Mouse (Mus musculus) liver, embryonic 16.5 days (tissue): ENCODE results near the gene Fam160b1. TPM values are rescaled to one million over a fixed set of nuclear protein-coding genes. Genes with fewer than 3 reads are reported as not detected.
A peak's percentile ranks its signal among the peaks of the same experiment; 100 is the strongest.

ENCODE experiments used
- ATAC-seq: fragments of 200-750 bp; cut with Nextera tagmentation; 2 replicates; pipeline ENCODE4 v1.8.0; 2017; ENCODE audit warnings: low read depth, mild to moderate bottlenecking, moderate number of reproducible peaks, moderate library complexity
- H3K27ac ChIP-seq: fragments of 300-500 bp; sonication (generic); 2 replicates; pipeline ENCODE4 v1.5.1; 2014; ENCODE audit warnings: mild to moderate bottlenecking, low read length
- H3K27me3 ChIP-seq: fragments of 300-500 bp; sonication (generic); 2 replicates; pipeline ENCODE4 v1.6.1; 2014; ENCODE audit warnings: low read depth, low read length, mixed read lengths; ENCODE audit not compliant: control insufficient read depth, insufficient read depth
- H3K36me3 ChIP-seq: fragments of 300-500 bp; sonication (generic); 2 replicates; pipeline ENCODE4 v1.6.1; 2014; ENCODE audit warnings: mild to moderate bottlenecking; ENCODE audit not compliant: control insufficient read depth, insufficient read depth
- H3K4me1 ChIP-seq: fragments of 300-500 bp; sonication (generic); 2 replicates; pipeline ENCODE4 v1.6.1; 2014; ENCODE audit warnings: low read depth, low read length, mixed read lengths; ENCODE audit not compliant: control insufficient read depth
- H3K4me2 ChIP-seq: fragments of 300-500 bp; sonication (generic); 2 replicates; pipeline ENCODE4 v1.6.1; 2014; ENCODE audit warnings: low read depth, low read length, mixed read lengths
- H3K4me3 ChIP-seq: fragments of 300-500 bp; sonication (generic); 2 replicates; pipeline ENCODE4 v1.5.1; 2014; ENCODE audit warnings: low read depth, mild to moderate bottlenecking, low read length
- H3K9ac ChIP-seq: fragments of 300-500 bp; sonication (generic); 2 replicates; pipeline ENCODE4 v1.6.1; 2014; ENCODE audit warnings: low read depth, low read length
- H3K9me3 ChIP-seq: fragments of 300-500 bp; sonication (generic); replicated peaks from 2 replicates; pipeline ENCODE4 v1.6.1; 2016; ENCODE audit warnings: low read length; ENCODE audit not compliant: control insufficient read depth
- WGBS: fragments of 180-500 bp; shearing (Covaris S2); extraction: QIAGEN DNeasy Blood & Tissue Kit; methylation state at CpG from one replicate; pipeline ENCODE4 v1.1.7; 2014; ENCODE audit not compliant: insufficient replicate concordance; 5-methylcytosine and 5-hydroxymethylcytosine counted together
- polyA plus RNA-seq: library from polyadenylated mRNA; unstranded; fragments of >200 nt; fragmentation: Nextera tagmentation; extraction: Ambion mirVana; gene quantifications from 2 replicates; pipeline ENCODE4 v1.2.1, GENCODE M21; 2015

The Fam160b1 gene
- polyA plus RNA-seq, 1 experiment from 2014 or later = 7.2 TPM

GRCm38 (mm10) chr19:57361131-57361938 lies 855 bp downstream of the Fam160b1 start:
- peak overlapping the region; percentile 96 for H3K27ac ChIP-seq
- under 1% methylated on average over 67 of the region's 78 CpGs for WGBS
- peaks cover 72% of the 10 kb centered on the region for H3K4me1 ChIP-seq
- ATAC-seq = peak; percentile 30
- no peaks in the 10 kb centered on the region for H3K9me3 ChIP-seq
- H3K36me3 ChIP-seq = no peaks in the 10 kb centered on the region
- peak overlapping the region; percentile 98 for H3K9ac ChIP-seq
- H3K27me3 ChIP-seq = no peaks in the 10 kb centered on the region
- peak overlapping the region; percentile 79 for H3K4me2 ChIP-seq
- peak overlapping the region; percentile 98 for H3K4me3 ChIP-seq

GRCm38 (mm10) chr19:57361939-57362307 lies 1.4 kb downstream of the Fam160b1 start:
- Histone ChIP-seq H3K4me3 (peak overlapping the region; percentile 98), H3K9me3 (no peaks in the 10 kb centered on the region), H3K9ac (peak overlapping the region; percentile 98), H3K4me1 (peaks cover 75% of the 10 kb centered on the region), H3K27ac (peak overlapping the region; percentile 96), H3K4me2 (peak overlapping the region; percentile 79), H3K36me3 (no peaks in the 10 kb centered on the region), H3K27me3 (no peaks in the 10 kb centered on the region)
- WGBS = 9% methylated on average over 3 of the region's 3 CpGs
- no peak for ATAC-seq

- H3K4me1 ChIP-seq = peaks cover 72% of the 10 kb centered on the region
- peak overlapping the region; percentile 44 for H3K4me3 ChIP-seq
- 35% methylated on average over 5 of the region's 5 CpGs for WGBS
- peak overlapping the region; percentile 79 for H3K4me2 ChIP-seq
- no peaks in the 10 kb centered on the region for H3K36me3 ChIP-seq
- ATAC-seq = no peak
- H3K27me3 ChIP-seq = no peaks in the 10 kb centered on the region
- peak overlapping the region; percentile 22 for H3K27ac ChIP-seq
- H3K9ac ChIP-seq = peak overlapping the region; percentile 39
- no peaks in the 10 kb centered on the region for H3K9me3 ChIP-seq
Measured at GRCm38 (mm10) chr19:57362586-57362985, 2.1 kb downstream of the Fam160b1 start.

- peak overlapping the region; percentile 79 for H3K4me2 ChIP-seq
- WGBS = 27% methylated on average over 7 of the region's 7 CpGs
- H3K27ac ChIP-seq = peak overlapping the region; percentile 22
- H3K4me1 ChIP-seq = peaks cover 70% of the 10 kb centered on the region
- H3K4me3 ChIP-seq = peak overlapping the region; percentile 44
- ATAC-seq = no peak
- no peaks in the 10 kb centered on the region for H3K36me3 ChIP-seq
- no peaks in the 10 kb centered on the region for H3K9me3 ChIP-seq
- peak overlapping the region; percentile 39 for H3K9ac ChIP-seq
- no peaks in the 10 kb centered on the region for H3K27me3 ChIP-seq
Measured at GRCm38 (mm10) chr19:57363076-57363475, 2.6 kb downstream of the Fam160b1 start.

- H3K4me2 ChIP-seq = peak overlapping the region; percentile 79
- H3K27me3 ChIP-seq = no peaks in the 10 kb centered on the region
- no peak overlapping the region for H3K9ac ChIP-seq
- H3K9me3 ChIP-seq = no peaks in the 10 kb centered on the region
- peak overlapping the region; percentile 44; the same call in 1 of the 2 replicates for H3K4me3 ChIP-seq
- peak overlapping the region; percentile 22 for H3K27ac ChIP-seq
- no peaks in the 10 kb centered on the region for H3K36me3 ChIP-seq
- WGBS = 75% methylated on average over 7 of the region's 7 CpGs
- peaks cover 69% of the 10 kb centered on the region for H3K4me1 ChIP-seq
- ATAC-seq = no peak
Measured at GRCm38 (mm10) chr19:57363538-57363937, 3.1 kb downstream of the Fam160b1 start.

GRCm38 (mm10) chr19:57364942-57365673 lies 4.6 kb downstream of the Fam160b1 start:
- no peak for ATAC-seq
- peaks cover 57% of the 10 kb centered on the region for H3K4me1 ChIP-seq
- WGBS = 10% methylated on average over 11 of the region's 11 CpGs
- no peak overlapping the region for H3K4me3 ChIP-seq
- H3K9ac ChIP-seq = peak overlapping the region; percentile 28; the same call in 1 of the 2 replicates
- H3K27ac ChIP-seq = peak overlapping the region; percentile 83
- H3K36me3 ChIP-seq = peaks cover 3% of the 10 kb centered on the region; the same call in 1 of the 2 replicates
- H3K4me2 ChIP-seq = peak overlapping the region; percentile 47
- no peaks in the 10 kb centered on the region for H3K27me3 ChIP-seq
- no peaks in the 10 kb centered on the region for H3K9me3 ChIP-seq

GRCm38 (mm10) chr19:57366007-57366406 lies 5.5 kb downstream of the Fam160b1 start:
- Histone ChIP-seq H3K4me1 (peaks cover 54% of the 10 kb centered on the region), H3K27me3 (no peaks in the 10 kb centered on the region), H3K9ac (no peak overlapping the region), H3K36me3 (peaks cover 3% of the 10 kb centered on the region; the same call in 1 of the 2 replicates), H3K4me3 (no peak overlapping the region), H3K4me2 (no peak overlapping the region), H3K27ac (peak overlapping the region; percentile 74), H3K9me3 (no peaks in the 10 kb centered on the region)
- 48% methylated on average over 8 of the region's 8 CpGs for WGBS
- no peak for ATAC-seq

- Histone ChIP-seq H3K4me1 (peaks cover 54% of the 10 kb centered on the region), H3K9me3 (no peaks in the 10 kb centered on the region), H3K27ac (peak overlapping the region; percentile 74), H3K36me3 (peaks cover 5% of the 10 kb centered on the region), H3K4me3 (no peak overlapping the region), H3K4me2 (peak overlapping the region; percentile 18), H3K27me3 (no peaks in the 10 kb centered on the region), H3K9ac (no peak overlapping the region)
- ATAC-seq = no peak
- WGBS = 34% methylated on average over 5 of the region's 5 CpGs
Measured at GRCm38 (mm10) chr19:57366626-57367025, 6.1 kb downstream of the Fam160b1 start.

- peaks cover 54% of the 10 kb centered on the region for H3K4me1 ChIP-seq
- peak overlapping the region; percentile 18 for H3K4me2 ChIP-seq
- WGBS = 64% methylated on average over 4 of the region's 4 CpGs
- no peaks in the 10 kb centered on the region for H3K9me3 ChIP-seq
- no peak overlapping the region for H3K4me3 ChIP-seq
- peaks cover 7% of the 10 kb centered on the region for H3K36me3 ChIP-seq
- peak overlapping the region; percentile 74 for H3K27ac ChIP-seq
- ATAC-seq = peak; percentile 59
- no peak overlapping the region for H3K9ac ChIP-seq
- no peaks in the 10 kb centered on the region for H3K27me3 ChIP-seq
Measured at GRCm38 (mm10) chr19:57367201-57367600, 6.7 kb downstream of the Fam160b1 start.
